Mouse (Mus musculus) neural tube, embryonic 13.5 days (tissue): ENCODE data around the gene 1700001J03Rik. TPM values are rescaled to one million over a fixed set of nuclear protein-coding genes. Genes with fewer than 3 reads are reported as not detected.
"Not testable (repeated sequence)": the region's sequence is repeated elsewhere in the genome, so short reads cannot be mapped to it uniquely, and the experiment has no call there.

Source experiments
- ATAC-seq: fragments of 200-750 bp; cut with Nextera tagmentation; 2 replicates; pipeline ENCODE4 v1.8.0; 2017; ENCODE audit warnings: low read depth, mild to moderate bottlenecking, moderate TSS enrichment, moderate library complexity
- H3K27ac ChIP-seq: fragments of 300-500 bp; sonication (generic); replicated peaks from 2 replicates; pipeline ENCODE4 v1.5.1; 2015; ENCODE audit warnings: moderate library complexity, mild to moderate bottlenecking, inconsistent platforms
- H3K27me3 ChIP-seq: fragments of 300-500 bp; sonication (generic); 2 replicates; pipeline ENCODE4 v1.6.1; 2015; ENCODE audit warnings: mild to moderate bottlenecking, inconsistent platforms
- H3K36me3 ChIP-seq: fragments of 300-500 bp; sonication (generic); 2 replicates; pipeline ENCODE4 v1.6.1; 2015; ENCODE audit warnings: mild to moderate bottlenecking, inconsistent platforms
- H3K4me1 ChIP-seq: fragments of 300-500 bp; sonication (generic); replicated peaks from 2 replicates; pipeline ENCODE4 v1.6.1; 2015; ENCODE audit warnings: inconsistent platforms
- H3K4me2 ChIP-seq: fragments of 300-500 bp; sonication (generic); 2 replicates; pipeline ENCODE4 v1.6.1; 2015; ENCODE audit warnings: inconsistent platforms, mild to moderate bottlenecking, moderate library complexity
- H3K4me3 ChIP-seq: fragments of 300-500 bp; sonication (generic); 2 replicates; pipeline ENCODE4 v1.5.1; 2015; ENCODE audit warnings: mild to moderate bottlenecking, inconsistent platforms
- H3K9ac ChIP-seq: fragments of 300-500 bp; sonication (generic); 2 replicates; pipeline ENCODE4 v1.6.1; 2015; ENCODE audit warnings: moderate library complexity, mild to moderate bottlenecking, inconsistent platforms
- H3K9me3 ChIP-seq: fragments of 300-500 bp; sonication (generic); 2 replicates; pipeline ENCODE4 v1.6.1; 2016; ENCODE audit warnings: inconsistent platforms
- WGBS: fragments of 180-500 bp; shearing (Covaris S2); methylation state at CpG from one replicate; pipeline ENCODE4 v1.1.7; 2015; 5-methylcytosine and 5-hydroxymethylcytosine counted together
- polyA plus RNA-seq: library from polyadenylated mRNA; unstranded; fragments of >200 nt; fragmentation: Nextera tagmentation; extraction: Ambion mirVana; gene quantifications from 2 replicates; pipeline ENCODE4 v1.2.1, GENCODE M21; 2015

Gene 1700001J03Rik
- polyA plus RNA-seq, result 0.45 TPM in 1 of 2 replicates, not detected in the other

GRCm38 (mm10) chr5:146185204-146185603 lies at the start of gene 1700001J03Rik:
1700001J03Rik (minus strand) TSS chr5:146185304.
- H3K4me1 ChIP-seq, H3K36me3 ChIP-seq, H3K9me3 ChIP-seq, H3K4me3 ChIP-seq, H3K4me2 ChIP-seq, H3K9ac ChIP-seq, H3K27me3 ChIP-seq, H3K27ac ChIP-seq, ATAC-seq: not testable (repeated sequence)
- 87% methylated on average over 4 of the region's 4 CpGs for WGBS

GRCm38 (mm10) chr5:146234336-146234735 lies 49.2 kb upstream of the 1700001J03Rik start:
- H3K9ac ChIP-seq, result no peak overlapping the region
- H3K4me2 ChIP-seq, result no peak overlapping the region
- no peaks in the 10 kb centered on the region for H3K27me3 ChIP-seq
- H3K36me3 ChIP-seq, result no peaks in the 10 kb centered on the region
- no peaks in the 10 kb centered on the region for H3K9me3 ChIP-seq
- H3K27ac ChIP-seq, result no peak overlapping the region
- 84% methylated on average over 1 of the region's 1 CpGs for WGBS
- no peak for ATAC-seq
- no peak overlapping the region for H3K4me3 ChIP-seq
- H3K4me1 ChIP-seq, result peaks cover 45% of the 10 kb centered on the region

GRCm38 (mm10) chr5:146232816-146233215 lies 47.7 kb upstream of the 1700001J03Rik start:
- H3K4me2 ChIP-seq, result peak overlapping the region; percentile 87
- H3K9ac ChIP-seq, result peak overlapping the region; percentile 91
- H3K27me3 ChIP-seq, result no peaks in the 10 kb centered on the region
- ATAC-seq, result no peak
- no peaks in the 10 kb centered on the region for H3K36me3 ChIP-seq
- H3K4me3 ChIP-seq, result peak overlapping the region; percentile 84
- H3K9me3 ChIP-seq, result no peaks in the 10 kb centered on the region
- WGBS, result 68% methylated on average over 11 of the region's 11 CpGs
- no peak overlapping the region for H3K27ac ChIP-seq
- H3K4me1 ChIP-seq, result peaks cover 41% of the 10 kb centered on the region

DNA sequence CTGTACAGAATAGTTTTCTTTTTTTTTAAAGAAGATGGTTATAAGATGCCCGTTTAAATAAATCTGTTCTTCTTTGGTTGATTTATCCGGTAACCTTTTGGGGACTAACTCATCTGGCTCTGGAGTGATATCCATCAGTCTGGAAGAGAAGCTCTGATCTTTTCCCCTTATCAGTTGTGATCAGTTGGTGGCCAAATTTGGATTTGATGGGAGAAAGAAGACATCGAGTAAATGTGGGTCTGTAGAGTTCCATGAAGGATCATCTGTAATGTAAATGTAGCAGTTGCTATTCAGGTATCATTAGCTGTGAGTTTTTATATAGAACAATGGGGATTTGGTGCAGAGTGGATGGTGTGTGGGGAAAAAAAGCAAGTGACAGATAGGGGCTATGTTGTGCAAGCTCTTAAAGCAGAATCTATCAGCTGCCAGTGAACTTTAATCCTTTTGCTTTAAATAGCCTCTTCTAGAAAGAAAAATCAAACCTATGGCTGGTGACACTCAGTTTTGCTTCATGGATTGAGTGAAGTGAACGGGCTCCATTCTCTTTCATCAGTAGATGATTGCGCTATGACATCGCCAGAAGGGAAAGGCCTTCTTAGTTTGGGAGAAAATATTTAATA lies 47.1 kb upstream of the 1700001J03Rik start:
- no peaks in the 10 kb centered on the region for H3K9me3 ChIP-seq
- H3K4me1 ChIP-seq, result peaks cover 41% of the 10 kb centered on the region
- H3K9ac ChIP-seq, result peak overlapping the region; percentile 91
- H3K27ac ChIP-seq, result peak overlapping the region; percentile 92
- H3K4me2 ChIP-seq, result peak overlapping the region; percentile 87
- H3K36me3 ChIP-seq, result no peaks in the 10 kb centered on the region
- peak overlapping the region; percentile 84 for H3K4me3 ChIP-seq
- H3K27me3 ChIP-seq, result no peaks in the 10 kb centered on the region
- 36% methylated on average over 6 of the region's 6 CpGs for WGBS
- no peak for ATAC-seq

DNA sequence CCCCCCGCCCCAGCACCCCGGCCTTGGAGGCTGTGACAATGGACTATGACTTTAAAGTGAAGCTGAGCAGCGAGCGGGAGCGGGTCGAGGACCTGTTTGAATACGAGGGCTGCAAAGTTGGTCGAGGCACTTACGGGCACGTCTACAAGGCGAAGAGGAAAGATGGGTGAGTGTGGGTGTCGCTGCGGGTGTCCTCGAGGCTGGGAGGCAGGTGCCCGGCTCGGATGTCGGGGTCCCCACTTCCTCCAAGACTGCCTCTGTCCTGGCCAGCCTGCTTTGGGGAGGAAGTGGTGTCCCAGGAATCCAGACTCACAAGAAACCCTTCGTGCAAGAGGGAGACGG lies 46.5 kb upstream of the 1700001J03Rik start:
- Histone ChIP-seq H3K4me3 (peak overlapping the region; percentile 84), H3K4me1 (peaks cover 36% of the 10 kb centered on the region), H3K9me3 (no peaks in the 10 kb centered on the region), H3K4me2 (peak overlapping the region; percentile 87), H3K36me3 (no peaks in the 10 kb centered on the region), H3K27me3 (no peaks in the 10 kb centered on the region), H3K9ac (peak overlapping the region; percentile 91), H3K27ac (peak overlapping the region; percentile 92)
- ATAC-seq, result peak; percentile 43
- WGBS, result 0% methylated on average over 19 of the region's 19 CpGs

DNA sequence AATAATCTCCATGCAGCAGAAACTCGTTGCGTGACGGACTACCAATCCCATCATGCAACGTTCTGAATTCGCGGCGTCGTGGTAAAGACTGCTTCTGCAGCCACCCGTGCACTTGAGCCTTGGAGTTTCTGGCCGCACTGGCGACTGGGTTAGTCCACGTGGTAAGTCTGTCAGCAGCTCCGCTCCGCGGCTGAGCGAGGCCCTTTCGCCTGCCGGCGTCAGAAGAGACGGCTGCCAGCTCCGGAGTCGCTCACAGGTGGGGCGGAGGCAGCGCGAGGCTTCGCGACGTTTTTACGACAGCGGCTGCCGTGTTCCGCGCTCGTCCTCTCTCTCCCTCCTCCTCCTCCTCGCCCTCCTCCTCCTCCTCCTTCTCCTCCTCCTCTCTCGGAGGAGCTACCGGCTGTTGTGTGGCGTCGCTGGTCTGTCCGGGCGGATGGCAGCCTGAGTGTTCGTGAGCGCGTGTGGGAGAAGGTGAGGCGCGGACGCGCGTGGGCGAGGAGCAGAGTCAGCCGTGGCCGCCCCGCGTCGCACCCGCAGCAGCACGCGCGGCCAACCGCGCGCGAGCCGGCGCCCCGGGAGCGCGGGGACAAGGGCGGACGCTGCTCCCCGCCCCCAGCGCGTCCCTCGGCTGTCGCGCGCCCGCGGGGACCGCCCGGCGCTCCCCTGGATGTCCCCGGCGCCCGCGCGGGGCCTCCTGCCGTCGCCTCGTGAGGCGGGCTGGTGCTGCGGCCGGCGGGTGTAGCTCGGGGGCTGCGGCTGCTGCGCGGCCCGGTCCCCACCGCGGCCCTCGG lies 46.0 kb upstream of the 1700001J03Rik start, which contains the start of gene Cdk8:
Gene Cdk8 (plus strand): TSS at position 367 of the 791 bp plus-strand sequence.
- H3K4me2 ChIP-seq, result peak within 1 kb of the TSS; percentile 87
- under 1% methylated on average over 69 of the region's 102 CpGs for WGBS

GRCm38 (mm10) chr5:146229869-146230650 lies 45.0 kb upstream of the 1700001J03Rik start:
- Histone ChIP-seq H3K4me1 (peaks cover 26% of the 10 kb centered on the region), H3K4me3 (peak overlapping the region; percentile 84), H3K9ac (peak overlapping the region; percentile 91), H3K27ac (peak overlapping the region; percentile 92), H3K9me3 (no peaks in the 10 kb centered on the region), H3K36me3 (no peaks in the 10 kb centered on the region), H3K27me3 (no peaks in the 10 kb centered on the region), H3K4me2 (peak overlapping the region; percentile 87)
- ATAC-seq, result peak; percentile 10
- WGBS, result 56% methylated on average over 17 of the region's 17 CpGs

More for the DNA sequence above, 46.0 kb upstream of the 1700001J03Rik start, which contains the start of gene Cdk8:
- Histone ChIP-seq H3K27me3 (no peaks in the 10 kb centered on the region), H3K9me3 (no peaks in the 10 kb centered on the region), H3K4me1 (peaks cover 33% of the 10 kb centered on the region), H3K36me3 (no peaks in the 10 kb centered on the region), H3K27ac (peak within 1 kb of the TSS; percentile 92), H3K4me3 (peak within 1 kb of the TSS; percentile 84), H3K9ac (peak within 1 kb of the TSS; percentile 91)
- ATAC-seq, result peak; percentile 92

- H3K4me2 ChIP-seq, result no peak overlapping the region
- no peak overlapping the region for H3K4me3 ChIP-seq
- ATAC-seq, result no peak
- no peaks in the 10 kb centered on the region for H3K27me3 ChIP-seq
- H3K9ac ChIP-seq, result no peak overlapping the region
- no peaks in the 10 kb centered on the region for H3K36me3 ChIP-seq
- no peak overlapping the region for H3K27ac ChIP-seq
- WGBS, result 87% methylated on average over 8 of the region's 8 CpGs
- no peaks in the 10 kb centered on the region for H3K9me3 ChIP-seq
- peaks cover 8% of the 10 kb centered on the region for H3K4me1 ChIP-seq
These were observed 42.4 kb upstream of the 1700001J03Rik start for GRCm38 (mm10) chr5:146227496-146227895.

GRCm38 (mm10) chr5:146223786-146224185 lies 38.7 kb upstream of the 1700001J03Rik start:
- H3K9me3 ChIP-seq, result no peaks in the 10 kb centered on the region
- peaks cover 27% of the 10 kb centered on the region for H3K4me1 ChIP-seq
- no peak overlapping the region for H3K9ac ChIP-seq
- ATAC-seq, result no peak
- no peak overlapping the region for H3K27ac ChIP-seq
- H3K27me3 ChIP-seq, result no peaks in the 10 kb centered on the region
- H3K36me3 ChIP-seq, result peaks cover 10% of the 10 kb centered on the region
- WGBS, result 82% methylated on average over 5 of the region's 5 CpGs
- H3K4me2 ChIP-seq, result no peak overlapping the region
- H3K4me3 ChIP-seq, result no peak overlapping the region

DNA sequence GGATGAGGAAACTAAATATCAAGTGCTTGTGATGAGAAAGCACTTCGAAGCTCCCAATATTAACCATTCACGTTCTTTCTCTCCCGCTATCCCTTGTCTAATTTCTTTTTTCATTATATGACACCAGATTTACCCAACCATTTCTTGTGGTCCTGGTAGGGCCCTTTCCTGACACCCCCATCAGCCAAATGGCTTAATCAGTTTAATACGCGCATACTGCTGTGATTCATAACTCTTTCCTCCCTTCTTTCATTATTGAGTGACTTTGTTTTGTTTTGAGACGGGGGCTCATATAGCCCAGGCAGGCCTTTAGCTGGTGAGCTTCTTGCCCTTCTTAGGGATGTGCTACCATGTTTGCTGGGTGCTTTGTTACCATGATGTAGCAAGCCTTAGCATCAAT lies 36.6 kb upstream of the 1700001J03Rik start:
- ATAC-seq, result no peak
- H3K9ac ChIP-seq, result peak overlapping the region; percentile 87
- H3K27me3 ChIP-seq, result no peaks in the 10 kb centered on the region
- peak overlapping the region; percentile 74 for H3K4me2 ChIP-seq
- H3K4me1 ChIP-seq, result peaks cover 27% of the 10 kb centered on the region
- H3K36me3 ChIP-seq, result peaks cover 26% of the 10 kb centered on the region
- WGBS, result 32% methylated on average over 6 of the region's 6 CpGs
- H3K4me3 ChIP-seq, result peak overlapping the region; percentile 73
- H3K27ac ChIP-seq, result peak overlapping the region; percentile 98
- H3K9me3 ChIP-seq, result no peaks in the 10 kb centered on the region

DNA sequence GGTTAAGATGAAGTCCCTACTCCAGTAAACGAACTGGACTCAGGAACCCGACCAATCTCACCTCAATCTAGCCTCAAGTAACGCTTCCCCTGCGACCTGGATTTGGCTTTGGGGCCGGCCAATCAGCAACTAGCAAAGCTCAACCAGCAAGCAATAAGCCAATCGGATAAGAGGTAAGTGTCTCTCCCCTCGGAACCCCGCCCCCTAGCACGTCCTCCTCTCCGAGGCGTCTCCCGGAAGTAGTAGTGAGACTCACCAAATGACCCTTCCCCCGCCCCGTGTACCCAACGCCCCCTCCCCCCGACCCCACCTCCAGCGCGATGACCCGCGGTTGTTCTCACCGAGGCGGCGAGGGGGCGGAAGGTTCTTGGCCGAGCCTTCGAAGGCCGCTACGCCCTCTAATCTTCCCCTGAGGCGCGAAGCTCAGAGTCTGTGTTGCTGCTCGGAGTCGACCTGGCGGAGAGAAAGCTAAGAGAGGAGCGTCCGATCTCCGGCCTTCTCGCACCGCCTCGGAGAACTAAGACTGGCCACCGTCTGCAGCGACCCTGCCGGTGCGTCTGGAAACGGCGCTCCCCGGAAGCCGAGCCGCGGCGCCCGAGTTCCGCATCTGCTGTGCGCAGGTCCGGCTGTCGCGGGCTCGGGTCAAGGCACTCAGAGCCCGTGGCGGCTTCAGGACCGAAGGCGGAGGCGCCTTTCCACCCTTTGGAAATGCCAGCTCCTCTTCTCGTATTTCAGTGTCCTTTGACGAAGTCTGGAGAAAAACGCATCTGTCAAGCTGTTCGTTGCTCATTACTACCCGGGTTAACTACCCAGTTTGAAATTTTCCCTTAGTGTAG lies 36.0 kb upstream of the 1700001J03Rik start, which contains the start of gene Rnf6:
Gene Rnf6 (minus strand): TSS at position 677 of the 836 bp plus-strand sequence.
- Histone ChIP-seq H3K9me3 (no peaks in the 10 kb centered on the region), H3K27ac (peak within 1 kb of the TSS; percentile 98), H3K36me3 (peaks cover 32% of the 10 kb centered on the region), H3K4me3 (peak within 1 kb of the TSS; percentile 73), H3K27me3 (no peaks in the 10 kb centered on the region), H3K4me1 (peaks cover 27% of the 10 kb centered on the region), H3K4me2 (peak within 1 kb of the TSS; percentile 74), H3K9ac (peak within 1 kb of the TSS; percentile 87)
- under 1% methylated on average over 67 of the region's 67 CpGs for WGBS
- peak; percentile 99 for ATAC-seq
